Mouse (Mus musculus) limb, embryonic 11.5 days (tissue): ENCODE data around the gene Tmem8. TPM values are rescaled to one million over a fixed set of nuclear protein-coding genes. Genes with fewer than 3 reads are reported as not detected.
"Not testable (repeated sequence)": the region's sequence is repeated elsewhere in the genome, so short reads cannot be mapped to it uniquely, and the experiment has no call there.

Experiments used
- ATAC-seq: fragments of 200-750 bp; cut with Nextera tagmentation; 2 replicates; pipeline ENCODE4 v1.8.0; 2017; ENCODE audit warnings: low read depth; ENCODE audit not compliant: insufficient number of reproducible peaks, low FRiP score, low TSS enrichment
- DNase-seq: peaks from one replicate; pipeline ENCODE4 v3.0.0-alpha.2; 2015; ENCODE audit warnings: low spot score
- H3K27ac ChIP-seq: fragments of 300-500 bp; sonication (generic); replicated peaks from 2 replicates; pipeline ENCODE4 v1.5.1; 2014; ENCODE audit warnings: low read depth, mild to moderate bottlenecking, low read length
- H3K27me3 ChIP-seq: fragments of 300-500 bp; sonication (generic); 2 replicates; pipeline ENCODE4 v1.6.1; 2014; ENCODE audit warnings: mild to moderate bottlenecking, low read length, mixed read lengths; ENCODE audit not compliant: control insufficient read depth, insufficient read depth
- H3K36me3 ChIP-seq: fragments of 300-500 bp; sonication (generic); 2 replicates; pipeline ENCODE4 v1.6.1; 2014; ENCODE audit warnings: mild to moderate bottlenecking, low read length, moderate library complexity, mixed read lengths; ENCODE audit not compliant: control insufficient read depth, insufficient read depth
- H3K4me1 ChIP-seq: fragments of 300-500 bp; sonication (generic); 2 replicates; pipeline ENCODE4 v1.6.1; 2014; ENCODE audit warnings: low read length, mixed read lengths; ENCODE audit not compliant: control insufficient read depth, insufficient read depth
- H3K4me2 ChIP-seq: fragments of 300-500 bp; sonication (generic); 2 replicates; pipeline ENCODE4 v1.6.1; 2014; ENCODE audit warnings: low read depth, mild to moderate bottlenecking, moderate library complexity; ENCODE audit not compliant: severe bottlenecking
- H3K4me3 ChIP-seq: fragments of 300-500 bp; sonication (generic); 2 replicates; pipeline ENCODE4 v1.5.1; 2014; ENCODE audit warnings: low read depth, low read length
- H3K9ac ChIP-seq: fragments of 300-500 bp; sonication (generic); 2 replicates; pipeline ENCODE4 v1.6.1; 2014; ENCODE audit warnings: mild to moderate bottlenecking, low read length
- H3K9me3 ChIP-seq: fragments of 300-500 bp; sonication (generic); 2 replicates; pipeline ENCODE4 v1.6.1; 2016; ENCODE audit warnings: low read length; ENCODE audit not compliant: control insufficient read depth
- WGBS: fragments of 180-500 bp; shearing (Covaris S2); extraction: QIAGEN DNeasy Blood & Tissue Kit; methylation state at CpG from one replicate; pipeline ENCODE4 v1.1.7; 2014; 5-methylcytosine and 5-hydroxymethylcytosine counted together
- polyA plus RNA-seq: library from polyadenylated mRNA; unstranded; fragments of >200 nt; fragmentation: Nextera tagmentation; extraction: Ambion mirVana; gene quantifications from 2 replicates; pipeline ENCODE4 v1.2.1, GENCODE M21; 2014

The Tmem8 gene
- polyA plus RNA-seq, 1 experiment from 2014 or later: 0.55 TPM

- DNase-seq (no peak), ATAC-seq (no peak)
- Histone ChIP-seq H3K9ac (no peak overlapping the region), H3K4me3 (no peak overlapping the region), H3K4me2 (no peak overlapping the region), H3K4me1 (no peaks in the 10 kb centered on the region), H3K27me3 (no peaks in the 10 kb centered on the region), H3K36me3 (peaks cover 2% of the 10 kb centered on the region; the same call in 1 of the 2 replicates), H3K9me3 (no peaks in the 10 kb centered on the region), H3K27ac (no peak overlapping the region)
- 86% methylated on average over 2 of the region's 2 CpGs for WGBS
Observed at GRCm38 (mm10) chr17:26078851-26079250, 34.2 kb upstream of the Tmem8 start.

GRCm38 (mm10) chr17:26080867-26081266 is 32.2 kb upstream of the Tmem8 start:
- WGBS: 42% methylated on average over 2 of the region's 2 CpGs
- Histone ChIP-seq H3K9ac (no peak overlapping the region), H3K9me3 (no peaks in the 10 kb centered on the region), H3K27me3 (no peaks in the 10 kb centered on the region), H3K27ac (no peak overlapping the region), H3K36me3 (peaks cover 3% of the 10 kb centered on the region; the same call in 1 of the 2 replicates), H3K4me2 (no peak overlapping the region), H3K4me1 (no peaks in the 10 kb centered on the region), H3K4me3 (no peak overlapping the region)
- no peak for DNase-seq
- ATAC-seq: no peak

DNA sequence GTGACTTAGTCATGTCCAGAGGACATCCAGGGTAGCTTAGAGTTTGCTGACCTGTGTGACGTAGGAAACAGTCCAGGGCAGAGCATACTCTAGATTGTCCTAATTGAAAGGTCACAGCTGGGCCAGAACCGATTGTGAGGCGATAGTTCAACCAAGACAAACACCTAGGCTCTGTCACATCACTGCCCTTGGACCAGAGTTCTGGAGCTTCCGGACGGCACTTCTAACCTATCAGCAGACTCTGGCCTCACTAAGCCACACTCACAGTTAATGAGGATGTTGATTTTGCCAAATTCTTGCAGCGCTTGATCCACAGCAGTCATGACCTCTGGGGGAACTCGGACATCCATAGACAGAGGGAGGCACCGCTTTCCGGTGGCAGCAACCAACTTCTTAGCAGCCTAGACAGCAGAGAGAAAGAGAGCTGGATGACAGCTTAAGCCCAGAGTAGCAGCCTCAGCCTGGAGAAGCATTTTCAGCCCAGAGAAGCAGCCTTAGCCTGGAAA is 26.0 kb upstream of the Tmem8 start:
- DNase-seq (no peak), ATAC-seq (no peak)
- Histone ChIP-seq H3K4me3 (no peak overlapping the region), H3K27ac (no peak overlapping the region), H3K36me3 (peaks cover 3% of the 10 kb centered on the region; the same call in 1 of the 2 replicates), H3K4me1 (no peaks in the 10 kb centered on the region), H3K27me3 (no peaks in the 10 kb centered on the region), H3K4me2 (no peak overlapping the region), H3K9me3 (no peaks in the 10 kb centered on the region), H3K9ac (no peak overlapping the region)
- WGBS: 88% methylated on average over 9 of the region's 9 CpGs

- H3K4me2 ChIP-seq: peak within 1 kb of the TSS; percentile 67
- H3K36me3 ChIP-seq: peaks cover 3% of the 10 kb centered on the region; the same call in 1 of the 2 replicates
- H3K9me3 ChIP-seq: no peaks in the 10 kb centered on the region
- H3K9ac ChIP-seq: peak within 1 kb of the TSS; percentile 62
- WGBS: 2% methylated on average over 32 of the region's 32 CpGs
- H3K4me3 ChIP-seq: peak within 1 kb of the TSS; percentile 42
- H3K4me1 ChIP-seq: no peaks in the 10 kb centered on the region
- no peaks in the 10 kb centered on the region for H3K27me3 ChIP-seq
- H3K27ac ChIP-seq: no peak within 1 kb of the TSS
- peak; percentile 80 for ATAC-seq
- peak; percentile 93 for DNase-seq
Observed at GRCm38 (mm10) chr17:26089905-26090632, 23.0 kb upstream of the Tmem8 start, which contains the start of gene Decr2. TSS of gene Decr2 (minus strand) at chr17:26090337.

GRCm38 (mm10) chr17:26094531-26095110 is 18.5 kb upstream of the Tmem8 start:
- Histone ChIP-seq H3K9me3 (no peaks in the 10 kb centered on the region), H3K36me3 (peaks cover 3% of the 10 kb centered on the region; the same call in 1 of the 2 replicates), H3K4me2 (peak overlapping the region; percentile 84), H3K4me3 (peak overlapping the region; percentile 54), H3K27ac (peak overlapping the region; percentile 80; the same call in 1 of the 2 replicates), H3K9ac (peak overlapping the region; percentile 84), H3K4me1 (no peaks in the 10 kb centered on the region), H3K27me3 (no peaks in the 10 kb centered on the region)
- WGBS: 22% methylated on average over 9 of the region's 9 CpGs
- DNase-seq (no peak), ATAC-seq (no peak)

DNA sequence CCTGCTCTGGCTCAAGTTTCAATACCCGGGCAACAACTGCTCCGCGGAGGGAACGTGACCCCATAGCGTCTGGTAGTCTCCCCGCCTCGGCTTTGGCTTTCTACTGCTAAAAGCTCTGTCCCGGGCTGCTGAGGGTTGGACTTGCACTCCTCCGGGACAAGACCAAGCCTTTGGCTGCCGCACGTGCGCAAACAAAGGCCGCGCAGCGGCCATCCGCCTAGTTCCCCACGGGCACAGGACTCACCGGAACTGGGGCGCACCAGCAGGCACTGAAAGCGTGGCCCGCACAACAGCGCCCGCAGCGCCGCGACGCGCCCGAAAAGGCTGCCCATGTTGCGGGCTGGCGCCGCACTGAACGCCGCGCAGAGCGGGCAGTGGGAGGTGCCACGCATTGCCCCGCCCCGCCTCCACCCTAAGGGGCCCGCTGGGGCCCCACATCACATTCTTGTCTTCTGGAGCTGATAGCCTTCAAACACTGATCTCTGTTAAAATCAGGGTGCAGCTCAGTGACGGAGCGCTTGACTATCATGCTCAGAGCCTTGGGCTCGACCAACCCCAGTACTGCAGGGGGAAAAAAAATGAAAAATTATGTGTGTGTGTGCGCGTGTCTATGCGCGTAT is 17.9 kb upstream of the Tmem8 start, which contains the start of gene Nme4:
TSS of gene Nme4 (minus strand) at position 482 of the 620 bp plus-strand sequence.
- peaks cover 3% of the 10 kb centered on the region; the same call in 1 of the 2 replicates for H3K36me3 ChIP-seq
- WGBS: 3% methylated on average over 47 of the region's 47 CpGs
- no peaks in the 10 kb centered on the region for H3K9me3 ChIP-seq
- H3K4me3 ChIP-seq: peak within 1 kb of the TSS; percentile 54
- H3K27me3 ChIP-seq: no peaks in the 10 kb centered on the region
- H3K9ac ChIP-seq: peak within 1 kb of the TSS; percentile 84
- peak within 1 kb of the TSS; percentile 84 for H3K4me2 ChIP-seq
- ATAC-seq: peak; percentile 65
- peak within 1 kb of the TSS; percentile 80 for H3K27ac ChIP-seq
- peak; percentile 77 for DNase-seq
- H3K4me1 ChIP-seq: no peaks in the 10 kb centered on the region

- Histone ChIP-seq H3K4me1 (no peaks in the 10 kb centered on the region), H3K36me3 (no peaks in the 10 kb centered on the region), H3K27me3 (no peaks in the 10 kb centered on the region), H3K9me3 (no peaks in the 10 kb centered on the region), H3K9ac (no peak overlapping the region), H3K4me2 (no peak overlapping the region), H3K27ac (no peak overlapping the region), H3K4me3 (no peak overlapping the region)
- 90% methylated on average over 7 of the region's 7 CpGs for WGBS
- no peak for DNase-seq
- no peak for ATAC-seq
Observed at GRCm38 (mm10) chr17:26098461-26098860, 14.6 kb upstream of the Tmem8 start.

GRCm38 (mm10) chr17:26099316-26099715 is 13.8 kb upstream of the Tmem8 start:
- not testable (repeated sequence) for H3K4me3 ChIP-seq, H3K27me3 ChIP-seq, H3K9ac ChIP-seq, ATAC-seq, H3K9me3 ChIP-seq, H3K4me2 ChIP-seq, H3K27ac ChIP-seq, H3K36me3 ChIP-seq, DNase-seq, H3K4me1 ChIP-seq
- 64% methylated on average over 3 of the region's 3 CpGs for WGBS
